Mouse (Mus musculus): ENCODE results near the gene Axin1.

DNA sequence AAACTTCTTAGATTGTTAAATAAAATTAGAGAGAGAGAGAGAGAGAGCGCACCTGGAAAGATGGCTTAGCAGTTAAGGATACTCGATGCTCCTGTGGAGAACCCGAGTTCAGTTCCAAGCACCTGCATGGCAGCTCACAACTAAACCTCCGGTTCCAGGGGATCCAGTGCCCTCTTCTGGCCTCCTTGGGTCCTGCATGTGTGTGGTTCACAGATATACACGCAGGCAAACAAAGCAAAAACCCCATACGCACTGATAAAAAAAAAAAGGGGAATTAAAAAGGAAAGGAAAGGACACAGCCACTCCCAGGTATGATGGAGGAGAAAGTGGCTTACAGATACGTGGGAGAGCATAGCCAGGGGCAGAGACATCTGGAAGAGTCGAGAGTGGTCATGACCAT, 94.4 kb downstream of the Axin1 start:
- TF ChIP-seq CTCF (IDR thresholded peaks at IDR 0.05; ENCODE audit: low read depth) = peak; percentile 54
- TF ChIP-seq EP300 (IDR thresholded peaks at IDR 0.05; ENCODE audit: low read depth) = no peak
